Mouse (Mus musculus): Measurements from ENCODE around the gene Zc3hc1.

GRCm38 (mm10) chr6:30409399-30410093, 18.7 kb upstream of the Zc3hc1 start:
- no peak for TF ChIP-seq CTCF (IDR thresholded peaks at IDR 0.05)
- TF ChIP-seq POLR2A (IDR thresholded peaks at IDR 0.05; ENCODE audit: insufficient read depth, low read depth, low read length) = no peak
